Mouse (Mus musculus) T-helper 17 cell (primary cell): ENCODE data around the gene Tecr.
"Not testable (repeated sequence)": the region's sequence is repeated elsewhere in the genome, so short reads cannot be mapped to it uniquely, and the experiment has no call there.

Experiments used
- in situ Hi-C, 2 experiments: fragments of 300-600 bp; cut with MboI, MseI; formaldehyde crosslinking; loops; 1 replicate in 1 of 2; 2 replicates in 1 of 2; pipeline ENCODE4 v1.15.1; 2025; ENCODE audit warnings: high pct_unique_total_duplicates in 2 of 2

Tecr gene

GRCm38 (mm10) chr8:83587644-83588043 is 20.1 kb downstream of the Tecr start:
- in situ Hi-C loops = loop anchor here (10.0 to 25.0 kb wide), 2 partner anchors 333 to 1850 kb away; partner anchors contain the start of gene 4921524J17Rik (in 1 of the 2)

- in situ Hi-C loops = loop anchor here (10.0 to 25.0 kb wide), 2 partner anchors 331 to 1852 kb away; partner anchors contain the start of gene 4921524J17Rik (in 1 of the 2)
These were observed 22.4 kb downstream of the Tecr start for GRCm38 (mm10) chr8:83585333-83585732.

GRCm38 (mm10) chr8:83584771-83585170 is 23.0 kb downstream of the Tecr start:
- in situ Hi-C loops = loop anchor here (10.0 to 25.0 kb wide), 2 partner anchors 330 to 1853 kb away; partner anchors contain the start of gene 4921524J17Rik (in 1 of the 2)

- in situ Hi-C loops = loop anchor here (10.0 to 25.0 kb wide), 2 partner anchors 328 to 1854 kb away; partner anchors contain the start of gene 4921524J17Rik (in 1 of the 2)
These were observed 24.5 kb downstream of the Tecr start for GRCm38 (mm10) chr8:83583236-83583635.

- in situ Hi-C loops = loop anchor here (10.0 to 25.0 kb wide), 2 partner anchors 327 to 1855 kb away; partner anchors contain the start of gene 4921524J17Rik (in 1 of the 2)
These were observed 25.5 kb downstream of the Tecr start for GRCm38 (mm10) chr8:83582226-83582625.

GRCm38 (mm10) chr8:83580826-83581225 is 26.9 kb downstream of the Tecr start:
- in situ Hi-C loops = loop anchor here (10.0 to 25.0 kb wide), 2 partner anchors 326 to 1856 kb away; partner anchors contain the start of gene 4921524J17Rik (in 1 of the 2)

GRCm38 (mm10) chr8:83579676-83580075 is 28.1 kb downstream of the Tecr start:
- in situ Hi-C loops = loop anchor here (10.0 to 25.0 kb wide), 2 partner anchors 325 to 1858 kb away; partner anchors contain the start of gene 4921524J17Rik (in 1 of the 2)

- in situ Hi-C loops = loop anchor here in 1 of 2 experiments (25.0 kb wide), 1 partner anchor 1859 kb away; the partner anchor contains the start of gene 4921524J17Rik
These were observed 29.4 kb downstream of the Tecr start for GRCm38 (mm10) chr8:83578131-83579055.

GRCm38 (mm10) chr8:83577384-83577791 is 30.4 kb downstream of the Tecr start:
- in situ Hi-C loops = loop anchor here in 1 of 2 experiments (25.0 kb wide), 1 partner anchor 1860 kb away; the partner anchor contains the start of gene 4921524J17Rik

GRCm38 (mm10) chr8:83576921-83577320 is 30.9 kb downstream of the Tecr start:
- in situ Hi-C loops = loop anchor here in 1 of 2 experiments (25.0 kb wide), 1 partner anchor 1860 kb away; the partner anchor contains the start of gene 4921524J17Rik

- in situ Hi-C loops = loop anchor here in 1 of 2 experiments (25.0 kb wide), 1 partner anchor 1861 kb away; the partner anchor contains the start of gene 4921524J17Rik
These were observed 31.3 kb downstream of the Tecr start for GRCm38 (mm10) chr8:83576516-83576895.

- in situ Hi-C loops = loop anchor here in 1 of 2 experiments (25.0 kb wide), 1 partner anchor 1861 kb away; the partner anchor contains the start of gene 4921524J17Rik
These were observed 31.9 kb downstream of the Tecr start for GRCm38 (mm10) chr8:83575561-83576515.

GRCm38 (mm10) chr8:83574631-83575315 is 33.0 kb downstream of the Tecr start:
- in situ Hi-C loops = loop anchor here in 1 of 2 experiments (25.0 kb wide), 1 partner anchor 1863 kb away; the partner anchor contains the start of gene 4921524J17Rik

GRCm38 (mm10) chr8:83573140-83573875 is 34.5 kb downstream of the Tecr start:
- in situ Hi-C loops = no loop called here

GRCm38 (mm10) chr8:83572246-83572812 is 35.4 kb downstream of the Tecr start:
- in situ Hi-C loops = no loop called here

- in situ Hi-C loops = no loop called here
These were observed 36.0 kb downstream of the Tecr start for GRCm38 (mm10) chr8:83571791-83572190.

GRCm38 (mm10) chr8:83571001-83571340 is 36.8 kb downstream of the Tecr start:
- in situ Hi-C loops = not testable (repeated sequence)

- in situ Hi-C loops = no loop called here
These were observed 37.3 kb downstream of the Tecr start for GRCm38 (mm10) chr8:83570272-83571000.
